Mouse (Mus musculus) myocyte (in vitro differentiated cells): ENCODE results near the gene Catsper2. TPM values are rescaled to one million over a fixed set of nuclear protein-coding genes. Genes with fewer than 3 reads are reported as not detected.

Experiments used
- H3K27me3 ChIP-seq: one replicate; pipeline ENCODE4 v1.6.1; 2011; ENCODE audit not compliant: control insufficient read depth, insufficient read depth, insufficient read length
- H3K36me3 ChIP-seq: one replicate; pipeline ENCODE4 v1.6.1; 2011; ENCODE audit not compliant: control insufficient read depth, insufficient read depth
- H3K4me2 ChIP-seq: one replicate; pipeline ENCODE4 v1.6.1; 2011; ENCODE audit warnings: low read depth, control low read depth
- H3K4me3 ChIP-seq: one replicate; pipeline ENCODE4 v1.5.1; 2011; ENCODE audit warnings: mild to moderate bottlenecking, control low read depth, moderate library complexity
- H3K79me2 ChIP-seq: one replicate; pipeline ENCODE4 v1.6.1; 2011; ENCODE audit not compliant: control insufficient read depth, insufficient read depth
- H3ac ChIP-seq: one replicate; pipeline ENCODE4 v1.6.1; 2011; ENCODE audit not compliant: control insufficient read depth, insufficient read length
- CEBPB ChIP-seq: IDR thresholded peaks from 2 replicates; pipeline ENCODE4 v1.6.1; 2011; ENCODE audit warnings: mild to moderate bottlenecking, moderate library complexity; ENCODE audit not compliant: poor library complexity, insufficient read depth, severe bottlenecking
- E2F4 ChIP-seq: IDR thresholded peaks from one replicate; pipeline ENCODE4 v1.6.1; 2011; ENCODE audit warnings: mild to moderate bottlenecking, control low read depth, moderate library complexity; ENCODE audit not compliant: insufficient read depth
- MAX ChIP-seq: IDR thresholded peaks from one replicate; pipeline ENCODE4 v1.6.1; 2011; ENCODE audit warnings: low read depth, mild to moderate bottlenecking, control low read depth
- MYOD1 ChIP-seq, 3 experiments: IDR thresholded peaks; one replicate each; pipeline ENCODE4 v1.6.1; 2011; ENCODE audit warnings: control low read depth in 2 of 3, low read depth in 2 of 3, mild to moderate bottlenecking in 2 of 3, moderate library complexity in 1 of 3; ENCODE audit not compliant: insufficient read length in 2 of 3, control insufficient read depth in 1 of 3
- MYOG ChIP-seq, 3 experiments: IDR thresholded peaks; one replicate each; pipeline ENCODE4 v1.6.1; 2011; ENCODE audit warnings: control low read depth in 2 of 3, low read depth in 2 of 3, mild to moderate bottlenecking in 2 of 3; ENCODE audit not compliant: insufficient read length in 2 of 3, control insufficient read depth in 1 of 3, insufficient read depth in 1 of 3
- POLR2A ChIP-seq: IDR thresholded peaks from one replicate; pipeline ENCODE4 v1.6.1; 2011; ENCODE audit warnings: low read depth, mild to moderate bottlenecking, control low read depth, moderate library complexity; ENCODE audit not compliant: insufficient read length
- POLR2AphosphoS2 ChIP-seq: IDR thresholded peaks from one replicate; pipeline ENCODE4 v1.6.1; 2011; ENCODE audit warnings: low read depth, control low read depth; ENCODE audit not compliant: insufficient read length
- REST ChIP-seq: IDR thresholded peaks from one replicate; pipeline ENCODE4 v1.6.1; 2011; ENCODE audit warnings: mild to moderate bottlenecking, control low read depth, moderate library complexity; ENCODE audit not compliant: insufficient read depth, insufficient read length
- SRF ChIP-seq: IDR thresholded peaks from one replicate; pipeline ENCODE4 v1.6.1; 2011; ENCODE audit warnings: low read depth; ENCODE audit not compliant: control insufficient read depth, insufficient read length
- TCF12 ChIP-seq: IDR thresholded peaks from one replicate; pipeline ENCODE4 v1.6.1; 2011; ENCODE audit warnings: mild to moderate bottlenecking, control low read depth; ENCODE audit not compliant: poor library complexity, insufficient read depth, severe bottlenecking
- TCF3 ChIP-seq: IDR thresholded peaks from one replicate; pipeline ENCODE4 v1.6.1; 2011; ENCODE audit warnings: low read depth, control low read depth; ENCODE audit not compliant: insufficient read length
- USF1 ChIP-seq: IDR thresholded peaks from one replicate; pipeline ENCODE4 v1.6.1; 2011; ENCODE audit warnings: low read depth, mild to moderate bottlenecking, control low read depth, moderate library complexity
- polyA plus RNA-seq: library from polyadenylated mRNA; unstranded; fragments of >200 nt; fragmentation: generic; extraction: Trizol; gene quantifications from one replicate; pipeline ENCODE4 v1.2.1, GENCODE M21; 2012; ENCODE audit warnings: missing spikeins

The Catsper2 gene
- polyA plus RNA-seq, 1 experiment, result 1.5 TPM

DNA sequence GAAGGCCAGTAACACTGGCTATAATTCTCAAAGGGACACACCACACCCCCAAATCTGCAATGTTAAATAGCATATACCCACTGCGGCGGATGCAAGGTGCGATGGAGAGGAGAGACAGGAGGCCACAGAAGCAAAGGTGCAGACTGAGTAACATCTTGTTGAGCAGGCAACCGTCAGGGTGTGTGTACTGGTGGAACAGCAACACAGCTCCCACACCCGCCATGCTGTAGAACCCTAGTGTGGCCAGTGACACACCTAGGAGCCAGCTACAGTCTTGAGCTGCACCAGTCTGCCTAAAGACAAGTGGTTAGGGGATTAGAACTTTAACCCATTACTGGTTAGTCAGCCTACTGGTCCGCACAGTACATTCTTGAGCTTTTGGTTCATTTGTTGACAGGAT is 40.3 kb upstream of the Catsper2 start:
- peaks cover 22% of the 10 kb centered on the region for H3K36me3 ChIP-seq
- H3K27me3 ChIP-seq, result no peaks in the 10 kb centered on the region
- H3K79me2 ChIP-seq, result peaks cover 46% of the 10 kb centered on the region
- TF ChIP-seq POLR2A (peak; percentile 30), E2F4 (no peak), REST (no peak), MYOG (IDR thresholded peaks at IDR 0.05; ENCODE audit: control insufficient read depth in 1 of 3, insufficient read depth in 1 of 3, insufficient read length in 2 of 3, low read depth in 2 of 3) (no peak), MYOD1 (IDR thresholded peaks at IDR 0.05; ENCODE audit: control insufficient read depth in 1 of 3, insufficient read length in 2 of 3, low read depth in 2 of 3) (no peak), TCF3 (no peak), POLR2AphosphoS2 (peak; percentile 93), TCF12 (no peak)
- H3K4me3 ChIP-seq, result no peak overlapping the region
- H3K4me2 ChIP-seq, result no peak overlapping the region
- H3ac ChIP-seq, result no peak overlapping the region

DNA sequence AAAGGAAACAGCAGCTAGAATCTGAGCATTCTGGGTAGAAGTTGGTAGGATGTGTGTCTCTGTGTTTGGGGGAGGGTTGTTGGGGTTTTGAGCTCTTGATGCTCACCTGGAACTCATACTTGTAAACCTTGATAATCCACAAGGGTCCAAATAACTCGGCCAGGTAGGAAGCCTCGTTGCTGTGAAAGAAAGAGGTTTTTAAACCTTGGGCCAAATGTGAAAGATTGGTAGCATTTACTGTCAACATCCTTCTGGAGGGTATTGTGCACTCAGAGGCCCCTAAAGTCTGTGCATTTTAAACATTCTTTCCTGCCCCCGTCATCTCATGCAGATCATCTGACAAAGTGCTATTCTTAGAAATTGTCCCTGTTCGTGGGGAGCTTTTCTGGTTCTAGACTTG is 39.4 kb upstream of the Catsper2 start, which contains the start of gene Hypk:
Gene Hypk, plus strand, starts transcription at position 301 of the 400 bp plus-strand sequence.
- TF ChIP-seq USF1 (no peak), CEBPB (no peak), MAX (no peak), POLR2A (no peak), MYOD1 (IDR thresholded peaks at IDR 0.05; ENCODE audit: control insufficient read depth in 1 of 3, insufficient read length in 2 of 3, low read depth in 2 of 3) (no peak), REST (no peak), POLR2AphosphoS2 (no peak), MYOG (IDR thresholded peaks at IDR 0.05; ENCODE audit: control insufficient read depth in 1 of 3, insufficient read depth in 1 of 3, insufficient read length in 2 of 3, low read depth in 2 of 3) (no peak), TCF12 (no peak), SRF (no peak), E2F4 (no peak), TCF3 (no peak)
- Histone ChIP-seq H3ac (no peak within 1 kb of the TSS), H3K27me3 (no peaks in the 10 kb centered on the region), H3K79me2 (peaks cover 44% of the 10 kb centered on the region), H3K4me3 (no peak within 1 kb of the TSS), H3K36me3 (peaks cover 18% of the 10 kb centered on the region), H3K4me2 (peak within 1 kb of the TSS; percentile 62)

DNA sequence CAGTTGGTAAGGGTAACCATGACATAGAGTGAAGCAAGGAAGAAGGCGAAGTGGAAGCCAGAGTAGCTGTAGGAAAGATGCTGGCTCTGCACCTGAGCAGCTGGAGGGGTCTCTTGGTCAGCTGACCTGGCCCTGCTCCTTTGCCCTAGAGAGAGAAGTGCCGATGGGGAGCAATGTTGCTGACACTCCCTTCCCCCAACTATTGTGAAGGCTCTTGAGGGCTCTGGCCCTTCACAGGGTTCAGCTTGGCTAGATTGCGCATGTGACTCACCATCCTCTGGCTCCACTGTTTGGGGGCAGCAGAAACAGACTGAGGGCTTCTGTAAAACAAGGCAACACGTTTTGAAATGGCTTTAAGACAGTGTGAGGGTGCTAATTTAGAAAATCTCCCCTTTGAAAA is 38.8 kb upstream of the Catsper2 start:
- TF ChIP-seq USF1 (peak; percentile 45), CEBPB (no peak)
- Histone ChIP-seq H3K4me3 (no peak overlapping the region), H3K36me3 (peaks cover 18% of the 10 kb centered on the region), H3K79me2 (peaks cover 38% of the 10 kb centered on the region), H3ac (no peak overlapping the region), H3K27me3 (no peaks in the 10 kb centered on the region), H3K4me2 (peak overlapping the region; percentile 62)

DNA sequence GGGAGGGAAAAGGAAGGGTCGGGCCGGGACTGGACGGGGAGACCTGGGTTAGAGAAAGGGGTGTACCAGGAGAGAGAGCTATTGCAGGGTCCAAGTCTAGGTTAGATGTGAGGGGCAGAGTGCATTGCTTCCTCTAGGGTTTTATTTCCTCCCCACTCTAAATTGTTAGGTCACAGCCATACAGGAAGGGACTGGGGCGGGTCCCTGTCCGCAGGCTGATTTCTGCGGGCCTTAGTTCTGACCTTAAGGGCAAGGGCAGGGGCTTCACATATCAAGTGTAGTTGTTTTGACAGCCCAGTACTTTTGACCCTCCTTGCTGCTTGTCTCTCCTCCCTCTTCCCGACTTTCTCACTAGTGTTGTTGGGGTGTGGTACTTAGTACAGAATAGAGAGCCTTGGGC is 36.5 kb upstream of the Catsper2 start:
- H3K79me2 ChIP-seq, result peaks cover 33% of the 10 kb centered on the region
- peaks cover 18% of the 10 kb centered on the region for H3K36me3 ChIP-seq
- peak overlapping the region; percentile 57 for H3K4me3 ChIP-seq
- no peak for TF ChIP-seq MYOG (IDR thresholded peaks at IDR 0.05; ENCODE audit: control insufficient read depth in 1 of 3, insufficient read depth in 1 of 3, insufficient read length in 2 of 3, low read depth in 2 of 3)
- TF ChIP-seq MYOD1 (IDR thresholded peaks at IDR 0.05; ENCODE audit: control insufficient read depth in 1 of 3, insufficient read length in 2 of 3, low read depth in 2 of 3), result no peak
- TF ChIP-seq SRF, result no peak
- TF ChIP-seq E2F4, result no peak
- TF ChIP-seq REST, result no peak
- no peak for TF ChIP-seq TCF3
- TF ChIP-seq TCF12, result no peak
- H3K4me2 ChIP-seq, result peak overlapping the region; percentile 75
- peak overlapping the region; percentile 92 for H3ac ChIP-seq
- no peaks in the 10 kb centered on the region for H3K27me3 ChIP-seq

DNA sequence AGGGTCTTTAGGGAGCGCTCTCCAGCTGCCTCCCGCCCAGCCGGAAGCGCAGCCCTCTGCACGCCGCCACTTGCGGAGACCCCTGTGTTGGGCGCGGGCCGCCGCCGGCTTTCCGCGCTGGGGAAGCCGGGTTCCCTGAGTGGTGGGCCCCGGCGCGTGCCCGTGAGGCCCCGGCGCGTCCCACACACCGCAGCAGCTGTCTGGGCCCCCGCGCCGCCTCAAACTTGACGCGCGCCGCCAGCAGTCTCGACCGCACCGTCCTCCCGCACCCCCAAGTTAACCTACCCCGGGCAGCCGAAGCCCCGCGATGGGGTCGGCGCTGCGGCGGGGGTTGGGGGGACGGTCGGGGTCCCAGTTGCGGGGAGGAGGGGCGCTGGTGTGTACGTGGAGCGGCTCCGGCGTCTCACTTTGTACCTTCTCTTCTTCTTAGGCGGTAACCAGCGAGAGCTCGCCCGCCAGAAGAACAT is 36.0 kb upstream of the Catsper2 start:
- H3K4me2 ChIP-seq, result peak overlapping the region; percentile 75
- H3K79me2 ChIP-seq, result peaks cover 33% of the 10 kb centered on the region
- no peak for TF ChIP-seq POLR2A
- no peak for TF ChIP-seq REST
- no peak for TF ChIP-seq POLR2AphosphoS2
- no peak for TF ChIP-seq USF1
- no peak for TF ChIP-seq CEBPB
- TF ChIP-seq E2F4, result no peak
- peak in 2 of 3 experiments; percentile 31 to 51 for TF ChIP-seq MYOG (IDR thresholded peaks at IDR 0.05; ENCODE audit: control insufficient read depth in 1 of 3, insufficient read depth in 1 of 3, insufficient read length in 2 of 3, low read depth in 2 of 3)
- peak in 1 of 3 experiments; percentile 61 for TF ChIP-seq MYOD1 (IDR thresholded peaks at IDR 0.05; ENCODE audit: control insufficient read depth in 1 of 3, insufficient read length in 2 of 3, low read depth in 2 of 3)
- peak overlapping the region; percentile 92 for H3ac ChIP-seq
- H3K4me3 ChIP-seq, result peak overlapping the region; percentile 57
- H3K27me3 ChIP-seq, result no peaks in the 10 kb centered on the region
- peaks cover 18% of the 10 kb centered on the region for H3K36me3 ChIP-seq
